Mouse (Mus musculus): ENCODE measurements around the gene Mpzl2.

The Mpzl2 gene

DNA sequence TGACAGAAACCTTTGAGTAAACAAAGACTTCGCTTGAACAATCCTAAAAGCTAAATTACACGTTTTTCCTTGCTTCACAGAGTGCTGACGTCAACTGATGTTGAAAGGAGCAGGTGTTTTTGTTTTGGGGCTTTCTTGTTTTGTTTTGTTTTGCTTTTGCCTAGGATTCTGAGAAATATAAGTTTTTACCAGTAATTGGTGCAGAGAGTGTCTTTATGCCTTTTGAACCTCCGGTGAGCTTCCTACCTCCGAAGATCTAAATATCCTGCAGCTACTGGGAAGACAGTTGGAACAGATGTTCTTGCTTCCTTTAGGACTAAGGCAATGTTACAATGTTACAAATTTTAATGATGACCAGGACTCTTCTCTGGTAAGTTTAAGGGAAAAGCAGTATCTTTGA is at the start of gene Mpzl2:
Gene Mpzl2, plus strand, starts transcription at position 301 of the 400 bp plus-strand sequence.
- no peak for DNase-seq (ENCODE audit: low read depth, low spot score)

GRCm38 (mm10) chr9:44991821-44992220 is 47.8 kb upstream of the Mpzl2 start:
- peak; percentile 56 for DNase-seq (ENCODE audit: low read depth, low spot score)

GRCm38 (mm10) chr9:44992271-44992670 is 47.3 kb upstream of the Mpzl2 start:
- DNase-seq (ENCODE audit: low read depth, low spot score): no peak

- no peak for DNase-seq (ENCODE audit: low read depth, low spot score)
These were observed 46.3 kb upstream of the Mpzl2 start for GRCm38 (mm10) chr9:44993268-44993667.

- DNase-seq (ENCODE audit: low read depth, low spot score): no peak
These were observed 44.6 kb upstream of the Mpzl2 start for GRCm38 (mm10) chr9:44994962-44995361.

DNA sequence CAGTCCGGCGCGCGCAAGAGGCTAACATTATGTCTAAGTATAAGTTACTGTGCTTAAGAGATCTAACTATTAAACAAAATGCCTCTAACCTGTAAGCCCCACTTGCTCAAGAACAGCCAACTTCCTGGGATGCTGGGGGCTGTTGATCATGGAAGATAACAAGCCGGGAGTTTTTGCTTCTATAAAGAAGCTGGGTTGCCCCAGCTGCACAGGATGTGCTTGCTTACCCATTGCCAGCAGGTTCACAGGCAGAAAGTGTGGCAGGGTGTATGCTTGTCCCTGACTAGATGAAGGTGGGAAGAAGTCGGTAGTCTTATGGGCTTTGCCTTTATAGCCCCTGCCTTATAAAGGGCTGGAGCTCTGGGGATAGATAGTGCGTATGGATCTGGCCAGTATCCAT is 43.0 kb upstream of the Mpzl2 start:
- no peak for DNase-seq (ENCODE audit: low read depth, low spot score)

DNA sequence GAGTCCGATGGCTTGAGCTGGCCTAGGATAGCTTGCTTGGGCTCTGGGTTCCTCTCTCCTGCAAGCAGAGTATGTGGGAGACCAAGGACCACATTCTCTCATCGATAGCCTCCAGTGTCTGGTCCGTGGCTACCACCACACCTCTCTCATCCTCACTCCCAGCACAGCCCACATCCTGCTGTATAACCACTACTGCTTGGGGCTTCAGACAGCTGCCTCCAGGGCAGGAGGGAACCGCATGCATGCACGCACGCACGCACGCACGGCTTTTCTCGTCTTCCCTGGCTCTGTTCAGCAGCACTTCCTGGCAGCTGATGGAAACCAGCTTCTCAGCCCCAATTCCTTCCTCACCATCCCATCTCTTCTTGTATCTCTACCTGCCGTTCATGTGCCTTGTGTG is 41.5 kb upstream of the Mpzl2 start:
- DNase-seq (ENCODE audit: low read depth, low spot score): no peak

GRCm38 (mm10) chr9:44999171-44999570 is 40.4 kb upstream of the Mpzl2 start:
- DNase-seq (ENCODE audit: low read depth, low spot score): no peak

- no peak for DNase-seq (ENCODE audit: low read depth, low spot score)
These were observed 39.8 kb upstream of the Mpzl2 start for GRCm38 (mm10) chr9:44999776-45000175.

- DNase-seq (ENCODE audit: low read depth, low spot score): no peak
These were observed 39.4 kb upstream of the Mpzl2 start for GRCm38 (mm10) chr9:45000249-45000648.

DNA sequence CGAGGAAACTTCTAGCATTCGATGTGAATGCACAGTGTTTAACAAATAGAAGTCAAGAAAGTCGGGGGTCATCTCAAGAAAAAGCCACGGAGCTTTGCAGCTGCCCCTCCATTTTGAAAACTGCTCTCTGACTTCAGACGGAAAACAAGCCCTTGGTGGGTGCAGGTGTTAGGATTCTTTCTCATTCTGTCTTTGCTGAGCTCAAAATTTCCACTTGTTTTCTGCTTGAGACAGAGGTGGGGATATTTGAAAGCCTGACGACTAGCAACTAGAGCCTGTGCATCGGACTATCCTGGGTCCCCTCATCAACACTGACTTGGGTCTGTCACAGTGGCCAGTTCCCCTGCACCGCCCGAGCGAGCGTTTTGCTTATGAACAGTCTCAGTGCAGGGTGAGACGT is 32.2 kb upstream of the Mpzl2 start:
- no peak for DNase-seq (ENCODE audit: low read depth, low spot score)

- no peak for DNase-seq (ENCODE audit: low read depth, low spot score)
These were observed 31.3 kb upstream of the Mpzl2 start for GRCm38 (mm10) chr9:45008342-45008741.

- DNase-seq (ENCODE audit: low read depth, low spot score): peak; percentile 22
These were observed 30.2 kb upstream of the Mpzl2 start, which contains the start of gene Cd3e for GRCm38 (mm10) chr9:45009180-45010078. Gene Cd3e (minus strand): TSS chr9:45009627.

GRCm38 (mm10) chr9:45010461-45010860 is 29.1 kb upstream of the Mpzl2 start:
- no peak for DNase-seq (ENCODE audit: low read depth, low spot score)

DNA sequence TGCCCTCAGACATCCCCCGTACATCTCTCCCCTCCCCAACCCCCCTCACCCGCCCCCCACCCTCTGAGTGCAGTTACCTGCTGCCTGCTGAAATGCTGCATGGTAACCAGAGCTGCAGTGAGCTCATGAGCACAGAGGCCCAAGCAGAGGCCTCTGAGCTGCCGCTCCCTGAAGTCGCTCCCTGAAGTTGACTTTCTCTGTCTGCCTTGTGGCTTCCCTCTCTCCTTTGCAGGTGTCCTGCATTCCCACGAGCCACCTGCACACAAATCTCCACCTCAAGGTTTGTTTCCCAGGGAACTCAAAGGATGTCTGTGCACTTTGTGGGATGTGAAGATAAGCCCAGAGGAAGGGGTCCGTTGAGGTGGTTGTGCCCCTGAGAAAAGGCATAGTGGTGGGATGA is 28.3 kb upstream of the Mpzl2 start:
- DNase-seq (ENCODE audit: low read depth, low spot score): no peak

- no peak for DNase-seq (ENCODE audit: low read depth, low spot score)
These were observed 24.7 kb upstream of the Mpzl2 start for GRCm38 (mm10) chr9:45014879-45015278.

GRCm38 (mm10) chr9:45015841-45016240 is 23.8 kb upstream of the Mpzl2 start:
- no peak for DNase-seq (ENCODE audit: low read depth, low spot score)

- no peak for DNase-seq (ENCODE audit: low read depth, low spot score)
These were observed 21.6 kb upstream of the Mpzl2 start for GRCm38 (mm10) chr9:45018031-45018430.

DNA sequence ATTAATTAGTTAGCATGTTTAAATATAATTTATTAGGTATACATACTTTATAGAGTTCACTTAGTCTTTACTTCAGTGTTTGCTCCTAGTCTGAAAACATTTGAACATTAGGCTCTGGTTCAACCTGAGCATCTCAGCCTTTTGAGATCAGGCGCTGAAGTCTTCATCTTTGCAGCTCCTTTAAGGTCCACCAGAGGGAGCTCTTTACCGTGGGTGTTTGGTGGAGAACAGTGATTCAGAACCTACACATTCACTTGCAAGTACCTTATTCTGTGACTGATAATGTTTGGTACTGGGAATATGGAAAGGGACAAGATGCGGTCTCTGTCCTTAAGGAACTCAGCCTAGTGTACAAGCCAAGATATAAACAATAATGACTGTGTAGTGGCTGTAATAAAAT is 16.8 kb upstream of the Mpzl2 start:
- DNase-seq (ENCODE audit: low read depth, low spot score): peak; percentile 68

- DNase-seq (ENCODE audit: low read depth, low spot score): no peak
These were observed 16.0 kb upstream of the Mpzl2 start for GRCm38 (mm10) chr9:45023638-45024037.

DNA sequence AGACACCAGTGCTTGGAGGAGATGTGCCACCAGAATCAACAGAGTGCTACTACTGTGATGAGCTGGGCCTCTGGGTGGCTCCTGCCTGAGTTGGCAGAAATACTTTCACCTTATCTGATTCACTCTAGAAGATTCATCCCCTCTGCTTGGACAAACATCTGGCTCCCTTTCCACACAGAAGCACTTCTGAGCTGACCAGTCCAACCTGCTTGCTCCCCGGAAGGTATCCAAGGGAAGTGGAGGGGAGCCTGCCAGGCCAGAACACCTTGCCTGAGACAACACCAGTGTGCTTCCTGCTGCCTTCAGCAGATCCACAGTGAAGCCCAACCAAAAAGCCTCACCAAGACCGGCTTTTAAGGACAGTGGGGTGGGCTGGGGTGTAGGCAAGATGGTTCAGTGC is 15.4 kb upstream of the Mpzl2 start:
- DNase-seq (ENCODE audit: low read depth, low spot score): no peak

GRCm38 (mm10) chr9:45027376-45027775 is 12.2 kb upstream of the Mpzl2 start:
- no peak for DNase-seq (ENCODE audit: low read depth, low spot score)

DNA sequence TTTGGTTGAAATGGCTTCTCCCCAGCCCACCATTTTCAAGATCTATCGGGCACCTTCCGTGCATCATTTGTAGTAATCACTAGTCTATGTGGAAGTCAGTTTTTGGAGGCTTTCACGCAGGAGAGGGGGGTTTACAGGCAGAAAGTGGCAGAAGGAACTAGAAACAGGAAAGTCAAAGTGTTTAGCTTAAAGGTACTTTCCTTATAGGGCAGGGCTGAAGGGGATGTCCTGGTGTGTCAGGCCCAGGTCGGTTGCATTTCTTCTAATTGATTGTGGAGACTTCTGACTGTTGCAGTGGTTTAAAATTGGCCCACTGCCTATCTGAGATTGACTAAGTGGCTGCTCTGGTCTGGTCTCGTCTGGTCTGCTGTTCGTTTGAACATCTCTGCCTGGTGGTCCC is 9.3 kb upstream of the Mpzl2 start:
- DNase-seq (ENCODE audit: low read depth, low spot score): no peak
